Mouse (Mus musculus) liver, embryonic 14.5 days (tissue): ENCODE results near the gene Knstrn. TPM values are rescaled to one million over a fixed set of nuclear protein-coding genes. Genes with fewer than 3 reads are reported as not detected.
A peak's percentile ranks its signal among the peaks of the same experiment; 100 is the strongest.

ENCODE experiments used
- ATAC-seq: fragments of 200-750 bp; cut with Nextera tagmentation; 2 replicates; pipeline ENCODE4 v1.8.0; 2017; ENCODE audit warnings: moderate number of reproducible peaks, mild to moderate bottlenecking, moderate library complexity; ENCODE audit not compliant: insufficient read depth
- DNase-seq, 3 experiments: peaks; one replicate each; pipeline ENCODE4 v3.0.0-alpha.2; 2012 to 2013; ENCODE audit warnings: low read depth in 3 of 3, low spot score in 3 of 3
- H3K27ac ChIP-seq: fragments of 300-500 bp; sonication (generic); 2 replicates; pipeline ENCODE4 v1.5.1; 2014; ENCODE audit warnings: moderate library complexity, mild to moderate bottlenecking, control low read depth, inconsistent platforms
- H3K27me3 ChIP-seq: fragments of 300-500 bp; sonication (generic); 2 replicates; pipeline ENCODE4 v1.6.1; 2014; ENCODE audit warnings: mild to moderate bottlenecking, low read length, moderate library complexity; ENCODE audit not compliant: control insufficient read depth, insufficient read depth
- H3K36me3 ChIP-seq: fragments of 300-500 bp; sonication (generic); replicated peaks from 2 replicates; pipeline ENCODE4 v1.6.1; 2014; ENCODE audit warnings: low read depth; ENCODE audit not compliant: control insufficient read depth, insufficient read depth
- H3K4me1 ChIP-seq, 2 experiments: fragments of 200-500 bp in 1 of 2; fragments of 300-500 bp in 1 of 2; sonication (generic) in 1 of 2; replicated peaks; 2 replicates each; pipeline ENCODE4 v1.6.1; 2012 to 2014; ENCODE audit warnings: antibody characterized with exemption in 1 of 2, inconsistent platforms in 1 of 2, low read length in 1 of 2; ENCODE audit not compliant: control insufficient read depth in 2 of 2, insufficient read depth in 2 of 2
- H3K4me2 ChIP-seq: fragments of 300-500 bp; sonication (generic); 2 replicates; pipeline ENCODE4 v1.6.1; 2014; ENCODE audit warnings: low read depth, mild to moderate bottlenecking, control low read depth, moderate library complexity
- H3K4me3 ChIP-seq, 2 experiments: fragments of 200-500 bp in 1 of 2; fragments of 300-500 bp in 1 of 2; sonication (generic) in 1 of 2; 2 replicates each; pipeline ENCODE4 v1.5.1; 2012 to 2014; ENCODE audit warnings: low read depth in 2 of 2, low read length in 2 of 2, mild to moderate bottlenecking in 2 of 2, control low read depth in 1 of 2, inconsistent platforms in 1 of 2, moderate library complexity in 1 of 2; ENCODE audit not compliant: insufficient read depth in 1 of 2
- H3K9ac ChIP-seq: fragments of 300-500 bp; sonication (generic); replicated peaks from 2 replicates; pipeline ENCODE4 v1.6.1; 2014; ENCODE audit warnings: mild to moderate bottlenecking, control low read depth, moderate library complexity
- H3K9me3 ChIP-seq: fragments of 300-500 bp; sonication (generic); 2 replicates; pipeline ENCODE4 v1.6.1; 2016; ENCODE audit warnings: low read length, mixed read lengths; ENCODE audit not compliant: control insufficient read depth
- CTCF ChIP-seq: IDR thresholded peaks from 2 replicates; pipeline ENCODE4 v1.5.1; 2016; ENCODE audit warnings: antibody characterized with exemption, low read depth, control low read depth
- EP300 ChIP-seq: IDR thresholded peaks from 2 replicates; pipeline ENCODE4 v1.6.1; 2016; ENCODE audit warnings: antibody characterized with exemption, low read depth
- WGBS: fragments of 180-500 bp; shearing (Covaris S2); extraction: QIAGEN DNeasy Blood & Tissue Kit; methylation state at CpG from one replicate; pipeline ENCODE4 v1.1.7; 2014; ENCODE audit not compliant: insufficient replicate concordance; 5-methylcytosine and 5-hydroxymethylcytosine counted together
- polyA plus RNA-seq, 2 experiments: library from polyadenylated mRNA; depleted of rRNA in 1 of 2; stranded (reverse) in 1 of 2; unstranded in 1 of 2; fragments of >200 nt; fragmentation: Nextera tagmentation in 1 of 2; extraction: Ambion mirVana in 1 of 2; gene quantifications; 2 replicates each; pipeline versions ENCODE4 v1.2.1 to v1.2.3; 2012 to 2014

The Knstrn gene
- polyA plus RNA-seq, 2 experiments = 50.8 to 84.7 TPM

DNA sequence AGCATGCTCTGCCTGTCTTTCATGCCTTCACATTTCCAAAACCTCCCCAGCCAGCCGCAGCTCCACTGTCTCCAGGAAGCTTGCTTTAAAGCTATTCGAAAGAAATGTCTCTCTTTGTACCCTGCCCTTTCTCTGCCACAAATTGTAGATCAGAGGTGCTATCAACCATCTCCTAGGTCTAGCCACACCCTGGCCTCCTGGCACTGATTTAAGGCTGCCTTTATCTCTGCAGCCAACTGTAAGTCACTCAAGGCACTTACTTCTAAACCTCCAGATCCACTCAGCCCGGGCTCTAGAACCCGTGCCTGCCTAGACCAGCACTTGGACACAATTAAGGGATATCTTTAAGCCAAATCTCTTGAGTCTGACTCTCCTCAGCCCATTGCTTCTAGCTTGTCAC is 35.4 kb upstream of the Knstrn start:
- Histone ChIP-seq H3K4me2 (no peak overlapping the region), H3K27me3 (peaks cover 7% of the 10 kb centered on the region), H3K4me1 (peaks cover 3 to 11% of the 10 kb centered on the region in 2 experiments), H3K9me3 (no peaks in the 10 kb centered on the region), H3K27ac (no peak overlapping the region), H3K36me3 (no peaks in the 10 kb centered on the region), H3K9ac (no peak overlapping the region), H3K4me3 (no peak overlapping the region)
- TF ChIP-seq EP300 = no peak
- TF ChIP-seq CTCF = no peak
- DNase-seq = no peak
- no peak for ATAC-seq
- 43% methylated on average over 4 of the region's 4 CpGs for WGBS

DNA sequence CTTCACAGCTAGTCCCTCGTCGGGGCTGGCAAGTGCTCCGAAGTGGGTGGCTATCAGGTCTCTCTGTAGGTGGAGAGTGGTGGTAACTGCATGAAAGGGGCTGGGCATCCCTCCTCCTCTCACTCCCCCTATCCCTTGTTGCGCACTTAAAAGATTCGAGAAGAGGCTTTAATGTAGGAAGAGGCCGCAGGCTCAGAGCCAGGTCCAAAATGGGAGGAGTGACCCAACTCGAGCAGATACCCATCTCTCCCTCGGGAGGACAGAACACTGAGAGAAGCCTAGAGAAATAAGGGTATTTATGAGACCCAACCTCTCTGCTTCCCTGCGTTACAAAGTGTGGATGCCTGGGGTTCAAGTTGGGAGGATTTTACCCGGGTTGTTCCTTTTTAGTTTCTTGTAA is 34.7 kb upstream of the Knstrn start:
- H3K4me1 ChIP-seq = peaks cover 3 to 11% of the 10 kb centered on the region in 2 experiments
- H3K27me3 ChIP-seq = peaks cover 7% of the 10 kb centered on the region
- DNase-seq (no peak), ATAC-seq (no peak)
- peak overlapping the region; percentile 59 for H3K4me2 ChIP-seq
- no peaks in the 10 kb centered on the region for H3K9me3 ChIP-seq
- WGBS = 29% methylated on average over 10 of the region's 10 CpGs
- H3K4me3 ChIP-seq = peak overlapping the region in 1 of 2 experiments; percentile 38; a peak in 2 of 4 replicates
- H3K36me3 ChIP-seq = no peaks in the 10 kb centered on the region
- no peak overlapping the region for H3K9ac ChIP-seq
- no peak overlapping the region for H3K27ac ChIP-seq
- TF ChIP-seq CTCF = no peak
- no peak for TF ChIP-seq EP300

DNA sequence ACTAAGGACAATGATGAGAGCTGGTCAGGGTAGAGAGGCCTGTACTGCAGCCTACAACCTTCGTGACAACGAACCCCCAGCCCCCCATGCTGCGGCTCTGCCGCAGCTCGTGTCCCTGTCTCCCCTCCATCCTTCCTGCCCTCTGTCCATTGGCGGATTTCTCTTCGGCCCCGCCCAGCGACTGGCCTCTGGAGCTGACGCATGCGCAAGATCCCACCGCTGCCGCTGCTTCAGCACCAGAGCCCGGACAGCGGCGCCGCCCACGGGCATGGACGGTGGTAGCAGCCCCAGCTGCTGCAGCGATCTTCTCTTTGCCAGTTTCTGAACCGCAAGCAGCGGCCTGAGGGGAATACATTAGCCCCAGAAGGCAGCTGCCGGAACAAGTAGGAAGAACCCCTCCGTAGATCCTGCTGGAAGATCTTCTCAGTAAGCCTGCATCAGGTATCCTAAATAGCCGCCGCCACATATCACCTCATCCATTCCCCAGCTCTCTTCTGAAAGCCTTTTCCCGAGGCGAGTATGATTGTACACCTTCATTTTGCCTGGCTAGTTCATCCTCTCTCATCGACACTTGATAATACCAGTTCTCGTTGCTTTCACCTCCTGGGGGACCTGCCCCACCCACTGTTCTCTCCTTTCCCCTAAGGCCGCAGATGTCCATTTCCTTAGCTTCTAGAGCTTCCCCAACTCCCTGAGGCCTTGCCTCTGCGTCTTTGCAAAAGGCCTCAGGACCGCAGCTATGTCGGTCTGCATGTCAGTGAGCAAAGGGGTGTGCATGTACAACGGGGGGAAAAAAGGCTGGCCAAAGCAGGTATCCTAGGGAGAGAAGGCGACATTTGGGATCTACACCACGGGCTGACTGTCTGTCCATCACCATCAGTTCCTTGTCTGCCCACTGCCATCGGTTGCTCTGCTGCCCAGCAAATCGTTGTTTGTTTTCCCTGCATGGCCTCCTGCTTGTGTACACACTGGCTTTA is 34.0 kb upstream of the Knstrn start, which contains the start of gene Disp2:
Disp2 (plus strand) TSS at position 216 of the 977 bp plus-strand sequence.
- ATAC-seq (peak; percentile 75), DNase-seq (peak; percentile 56 to 64 (median 60))
- H3K9me3 ChIP-seq = no peaks in the 10 kb centered on the region
- peaks cover 3 to 11% of the 10 kb centered on the region in 2 experiments for H3K4me1 ChIP-seq
- 10% methylated on average over 39 of the region's 39 CpGs for WGBS
- no peak for TF ChIP-seq EP300
- peak; percentile 44 for TF ChIP-seq CTCF
- H3K4me3 ChIP-seq = peak within 1 kb of the TSS in 1 of 2 experiments; percentile 38; a peak in 2 of 4 replicates
- no peak within 1 kb of the TSS for H3K27ac ChIP-seq
- peaks cover 7% of the 10 kb centered on the region for H3K27me3 ChIP-seq
- no peak within 1 kb of the TSS for H3K9ac ChIP-seq
- H3K36me3 ChIP-seq = no peaks in the 10 kb centered on the region
- H3K4me2 ChIP-seq = peak within 1 kb of the TSS; percentile 59

DNA sequence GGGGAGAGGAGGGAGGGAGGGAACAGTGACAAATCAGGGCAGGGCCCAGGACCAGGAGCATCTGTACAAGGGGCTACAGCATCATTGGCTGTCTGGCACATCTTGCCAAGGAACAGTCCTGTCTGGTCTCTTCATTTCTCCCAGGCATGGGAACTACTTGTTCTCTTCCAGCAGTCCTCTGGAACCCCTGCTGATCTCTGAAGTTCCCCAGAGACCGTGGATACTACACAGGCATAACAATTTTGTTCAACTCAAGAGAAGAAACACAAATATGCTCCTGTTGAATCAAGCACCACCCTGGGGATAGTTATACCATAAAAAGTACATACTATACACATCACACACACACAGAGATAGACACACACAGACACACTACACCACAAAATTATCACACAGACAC is 32.7 kb upstream of the Knstrn start:
- WGBS = 72% methylated on average over 1 of the region's 1 CpGs
- Histone ChIP-seq H3K4me2 (no peak overlapping the region), H3K9ac (no peak overlapping the region), H3K4me3 (no peak overlapping the region), H3K36me3 (no peaks in the 10 kb centered on the region), H3K4me1 (peaks cover 3 to 11% of the 10 kb centered on the region in 2 experiments), H3K27me3 (peaks cover 7% of the 10 kb centered on the region), H3K27ac (no peak overlapping the region), H3K9me3 (no peaks in the 10 kb centered on the region)
- no peak for DNase-seq
- ATAC-seq = no peak
- TF ChIP-seq CTCF (no peak), EP300 (no peak)

DNA sequence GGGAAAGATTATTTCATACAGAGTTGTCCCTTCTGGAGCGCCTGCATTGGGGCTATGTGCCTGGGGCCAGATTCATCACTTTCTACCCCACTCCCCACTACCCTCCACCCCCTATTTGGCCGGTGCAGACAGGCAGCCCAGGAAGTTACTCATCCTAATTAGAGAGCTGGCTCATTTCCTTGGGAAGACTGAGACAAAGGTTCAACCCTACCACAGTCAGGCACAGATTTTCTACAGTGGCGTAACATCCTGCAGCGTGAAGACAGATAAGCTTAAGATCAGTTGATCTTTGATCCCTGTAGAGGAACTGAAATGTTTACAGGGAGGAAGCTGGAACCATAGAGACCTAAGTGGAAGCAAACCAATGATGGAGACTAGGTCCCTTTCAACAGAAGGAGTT is 31.5 kb upstream of the Knstrn start:
- peaks cover 7% of the 10 kb centered on the region for H3K27me3 ChIP-seq

More for the DNA sequence above, 31.5 kb upstream of the Knstrn start:
- ATAC-seq = no peak
- no peak overlapping the region for H3K27ac ChIP-seq
- 16% methylated on average over 4 of the region's 4 CpGs for WGBS
- no peak overlapping the region for H3K4me3 ChIP-seq
- TF ChIP-seq EP300 (no peak), CTCF (no peak)
- no peaks in the 10 kb centered on the region for H3K36me3 ChIP-seq
- peaks cover 6 to 19% of the 10 kb centered on the region in 2 experiments for H3K4me1 ChIP-seq
- H3K9me3 ChIP-seq = no peaks in the 10 kb centered on the region
- DNase-seq = no peak
- H3K4me2 ChIP-seq = no peak overlapping the region
- no peak overlapping the region for H3K9ac ChIP-seq
